Mouse (Mus musculus): ENCODE measurements around the gene Twf2.

- TF ChIP-seq CTCF (IDR thresholded peaks at IDR 0.05; ENCODE audit: borderline replicate concordance, control insufficient read depth, extremely low read depth, insufficient read depth, low read length, poor library complexity) (no peak), POLR2A (IDR thresholded peaks at IDR 0.05; ENCODE audit: control insufficient read depth, extremely low read depth, insufficient read depth, low read length, poor library complexity) (no peak)
These were observed 51.1 kb downstream of the Twf2 start for GRCm38 (mm10) chr9:106254001-106254400.

Data from thymus, adult 2 months (tissue).